Mouse (Mus musculus): ENCODE data around the gene Dgki. TPM values are rescaled to one million over a fixed set of nuclear protein-coding genes. Genes with fewer than 3 reads are reported as not detected.

The Dgki gene
- polyA plus RNA-seq, 1 experiment from 2014 or later, result 1.0 TPM

DNA sequence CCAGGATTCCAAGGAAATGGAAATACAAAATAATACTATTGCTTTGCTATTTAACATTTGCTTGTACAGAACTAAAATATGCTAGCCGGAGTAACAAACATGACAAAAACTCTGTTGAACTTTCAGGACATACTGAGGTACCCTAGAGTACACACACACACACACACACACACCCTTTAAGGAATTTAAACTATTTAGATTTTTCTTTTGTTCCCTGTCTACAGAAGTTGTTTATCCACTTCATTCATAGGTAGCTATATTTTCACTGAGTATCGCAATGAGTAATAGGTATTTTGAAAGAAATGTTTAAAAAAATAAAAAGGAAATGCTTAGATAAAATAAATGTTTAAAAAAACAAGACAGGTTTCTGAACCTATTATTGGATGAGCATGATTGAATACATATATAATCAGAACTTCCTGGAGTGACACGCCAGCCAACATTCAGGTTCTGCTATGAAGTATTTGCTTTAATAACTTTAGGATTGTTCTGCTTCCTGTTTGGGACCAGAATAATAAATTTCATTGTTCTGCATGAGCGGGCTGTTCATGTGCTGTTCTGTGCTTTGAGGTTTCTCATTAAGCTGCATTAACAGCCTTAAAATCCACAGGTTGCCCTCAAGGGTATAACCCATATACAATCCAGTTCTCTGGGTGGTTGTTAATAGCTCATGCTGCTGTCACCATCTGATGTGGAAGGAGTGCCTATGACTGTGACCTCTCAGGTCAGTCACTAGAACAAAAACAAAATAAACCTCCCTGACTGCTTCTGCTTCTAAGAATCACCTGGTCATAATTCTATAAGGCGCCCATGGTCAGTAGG is 457.7 kb downstream of the Dgki start:
- no peak overlapping the region for H3K9ac ChIP-seq (replicated peaks; ENCODE audit: low read depth, low read length)
- WGBS, result 58% methylated on average over 5 of the region's 5 CpGs
- no peak overlapping the region for H3K4me3 ChIP-seq (ENCODE audit: low read depth, low read length)
- H3K4me1 ChIP-seq (ENCODE audit: control insufficient read depth, insufficient read depth, low read length), result no peaks in the 10 kb centered on the region
- H3K9me3 ChIP-seq (ENCODE audit: control insufficient read depth, low read depth, low read length), result no peaks in the 10 kb centered on the region
- no peaks in the 10 kb centered on the region for H3K36me3 ChIP-seq (ENCODE audit: control insufficient read depth, insufficient read depth, low read length)
- no peak overlapping the region for H3K27ac ChIP-seq (ENCODE audit: low read length)
- H3K4me2 ChIP-seq (replicated peaks; ENCODE audit: low read depth, low read length), result no peak overlapping the region
- no peak for ATAC-seq (ENCODE audit: insufficient number of reproducible peaks, insufficient read depth, low FRiP score, low read depth)
- no peaks in the 10 kb centered on the region for H3K27me3 ChIP-seq (ENCODE audit: control insufficient read depth, insufficient read depth, low read length)

DNA sequence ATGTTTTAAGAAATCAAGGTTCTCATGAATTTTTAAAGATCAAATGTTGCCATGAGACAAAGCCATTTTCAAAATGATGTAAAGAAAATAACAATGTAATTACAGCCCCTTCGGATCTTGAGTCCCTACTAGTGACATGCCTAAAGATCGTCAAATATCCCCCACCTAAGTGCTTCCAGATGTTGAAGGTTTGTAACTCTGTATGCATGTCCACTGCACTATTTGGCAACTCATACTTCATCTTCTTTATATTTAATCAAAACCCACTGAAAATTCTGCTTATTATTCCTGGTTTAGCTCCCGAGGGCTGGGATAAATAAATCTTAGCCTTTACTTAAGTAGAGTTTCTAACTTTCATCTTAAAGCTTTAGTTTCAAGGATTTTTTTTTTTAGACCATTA is 458.3 kb downstream of the Dgki start:
- no peaks in the 10 kb centered on the region for H3K27me3 ChIP-seq (ENCODE audit: control insufficient read depth, insufficient read depth, low read length)
- H3K4me1 ChIP-seq (ENCODE audit: control insufficient read depth, insufficient read depth, low read length), result no peaks in the 10 kb centered on the region
- ATAC-seq (ENCODE audit: insufficient number of reproducible peaks, insufficient read depth, low FRiP score, low read depth), result no peak
- 35% methylated on average over 3 of the region's 3 CpGs for WGBS
- H3K9me3 ChIP-seq (ENCODE audit: control insufficient read depth, low read depth, low read length), result no peaks in the 10 kb centered on the region
- H3K27ac ChIP-seq (ENCODE audit: low read length), result no peak overlapping the region
- no peak overlapping the region for H3K4me3 ChIP-seq (ENCODE audit: low read depth, low read length)
- H3K36me3 ChIP-seq (ENCODE audit: control insufficient read depth, insufficient read depth, low read length), result no peaks in the 10 kb centered on the region
- H3K4me2 ChIP-seq (replicated peaks; ENCODE audit: low read depth, low read length), result no peak overlapping the region
- H3K9ac ChIP-seq (replicated peaks; ENCODE audit: low read depth, low read length), result no peak overlapping the region

DNA sequence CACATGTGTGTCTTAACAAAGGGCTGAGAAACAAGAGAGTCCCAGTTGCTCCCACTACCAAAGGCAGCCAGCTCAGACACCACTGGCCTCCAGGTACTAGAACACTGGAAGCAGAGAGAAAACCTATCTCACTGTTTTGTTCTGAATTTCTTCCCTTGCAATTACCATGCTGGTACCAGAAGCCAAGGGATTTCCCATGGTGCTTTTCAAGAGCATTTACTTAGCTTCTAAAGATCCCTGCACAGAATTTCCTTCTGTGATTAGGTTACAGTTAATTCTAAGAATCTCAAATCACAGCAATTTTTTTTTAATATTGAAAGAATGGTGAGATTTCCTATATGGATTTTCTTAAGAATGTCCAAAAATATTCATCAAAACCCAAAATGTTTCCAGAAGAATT is 458.8 kb downstream of the Dgki start:
- Histone ChIP-seq H3K9ac (replicated peaks; ENCODE audit: low read depth, low read length) (no peak overlapping the region), H3K27me3 (ENCODE audit: control insufficient read depth, insufficient read depth, low read length) (no peaks in the 10 kb centered on the region), H3K9me3 (ENCODE audit: control insufficient read depth, low read depth, low read length) (no peaks in the 10 kb centered on the region), H3K27ac (ENCODE audit: low read length) (no peak overlapping the region), H3K4me3 (ENCODE audit: low read depth, low read length) (no peak overlapping the region), H3K4me2 (replicated peaks; ENCODE audit: low read depth, low read length) (no peak overlapping the region), H3K36me3 (ENCODE audit: control insufficient read depth, insufficient read depth, low read length) (no peaks in the 10 kb centered on the region), H3K4me1 (ENCODE audit: control insufficient read depth, insufficient read depth, low read length) (no peaks in the 10 kb centered on the region)
- ATAC-seq (ENCODE audit: insufficient number of reproducible peaks, insufficient read depth, low FRiP score, low read depth), result no peak

DNA sequence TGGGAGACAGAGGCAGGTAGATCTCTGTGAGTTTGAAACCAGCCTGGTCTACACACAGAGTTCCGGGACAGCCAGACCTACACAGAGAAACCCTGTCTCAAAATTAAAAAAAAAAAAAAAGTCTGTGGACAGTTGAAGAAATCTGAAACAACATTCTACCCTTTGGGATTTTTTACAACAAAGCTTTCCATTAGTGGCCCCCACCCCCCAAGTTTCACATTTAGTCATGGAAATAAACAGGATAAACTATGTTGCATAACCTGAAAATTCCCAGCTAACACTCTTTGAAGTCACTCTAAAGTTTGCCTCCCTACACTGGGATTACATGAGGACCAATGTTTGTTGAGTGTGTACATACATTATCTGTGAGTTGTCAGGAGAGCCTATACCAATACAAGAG is 461.2 kb downstream of the Dgki start:
- Histone ChIP-seq H3K9me3 (ENCODE audit: control insufficient read depth, low read depth, low read length) (no peaks in the 10 kb centered on the region), H3K4me1 (ENCODE audit: control insufficient read depth, insufficient read depth, low read length) (no peaks in the 10 kb centered on the region), H3K4me3 (ENCODE audit: low read depth, low read length) (no peak overlapping the region), H3K9ac (replicated peaks; ENCODE audit: low read depth, low read length) (no peak overlapping the region), H3K4me2 (replicated peaks; ENCODE audit: low read depth, low read length) (no peak overlapping the region), H3K36me3 (ENCODE audit: control insufficient read depth, insufficient read depth, low read length) (no peaks in the 10 kb centered on the region), H3K27ac (ENCODE audit: low read length) (no peak overlapping the region), H3K27me3 (ENCODE audit: control insufficient read depth, insufficient read depth, low read length) (no peaks in the 10 kb centered on the region)
- 100% methylated on average over 1 of the region's 1 CpGs for WGBS
- ATAC-seq (ENCODE audit: insufficient number of reproducible peaks, insufficient read depth, low FRiP score, low read depth), result no peak

DNA sequence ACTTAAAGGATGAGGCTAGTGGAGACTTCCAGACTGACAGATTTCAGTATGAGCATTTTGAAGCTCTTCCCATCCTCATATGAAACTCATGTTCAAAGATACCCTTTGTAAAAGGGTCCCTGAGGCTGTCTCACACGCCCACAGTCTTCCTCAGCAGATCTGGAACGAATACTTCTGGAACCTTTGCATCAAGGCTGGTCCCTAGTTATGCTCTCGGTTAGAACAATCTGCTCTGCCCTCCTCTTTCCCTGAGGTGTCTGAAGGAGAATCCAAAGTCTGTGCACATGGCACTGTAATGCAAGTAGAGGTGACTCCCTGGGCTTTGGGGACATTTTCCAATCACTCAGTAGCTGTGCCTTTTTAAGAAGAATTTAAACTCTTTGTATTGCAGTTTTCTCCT is 464.6 kb downstream of the Dgki start:
- Histone ChIP-seq H3K4me2 (replicated peaks; ENCODE audit: low read depth, low read length) (no peak overlapping the region), H3K4me3 (ENCODE audit: low read depth, low read length) (no peak overlapping the region), H3K27me3 (ENCODE audit: control insufficient read depth, insufficient read depth, low read length) (no peaks in the 10 kb centered on the region), H3K4me1 (ENCODE audit: control insufficient read depth, insufficient read depth, low read length) (no peaks in the 10 kb centered on the region), H3K9ac (replicated peaks; ENCODE audit: low read depth, low read length) (no peak overlapping the region), H3K27ac (ENCODE audit: low read length) (no peak overlapping the region), H3K9me3 (ENCODE audit: control insufficient read depth, low read depth, low read length) (no peaks in the 10 kb centered on the region), H3K36me3 (ENCODE audit: control insufficient read depth, insufficient read depth, low read length) (no peaks in the 10 kb centered on the region)
- 82% methylated on average over 3 of the region's 3 CpGs for WGBS
- ATAC-seq (ENCODE audit: insufficient number of reproducible peaks, insufficient read depth, low FRiP score, low read depth), result no peak

DNA sequence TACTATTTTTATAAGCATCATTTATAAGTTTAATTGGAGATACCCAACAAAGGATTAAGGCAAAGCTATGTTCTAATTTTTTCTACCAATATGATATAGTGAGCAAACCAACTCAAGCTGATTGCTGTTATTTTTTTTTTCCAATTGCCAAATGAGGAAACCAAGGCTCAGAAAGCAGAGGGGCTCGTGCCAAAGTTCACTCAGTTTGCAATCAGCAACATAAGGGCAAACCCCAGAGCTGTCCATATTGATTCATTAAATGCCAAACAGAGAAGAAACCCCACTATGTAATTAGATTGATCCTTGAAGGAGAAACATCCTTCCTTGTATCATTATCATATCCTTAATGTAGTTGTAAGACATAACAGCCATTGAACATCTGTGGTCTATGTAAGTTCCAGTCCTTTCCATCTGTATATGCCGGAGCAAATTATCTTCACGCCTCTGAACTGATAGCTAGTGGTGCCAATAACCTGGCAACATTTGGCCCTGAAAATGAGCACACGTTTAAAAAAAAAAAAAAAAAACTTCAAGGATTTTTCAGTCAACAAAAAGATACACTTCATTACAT is 465.2 kb downstream of the Dgki start:
- Histone ChIP-seq H3K4me3 (ENCODE audit: low read depth, low read length) (no peak overlapping the region), H3K9me3 (ENCODE audit: control insufficient read depth, low read depth, low read length) (no peaks in the 10 kb centered on the region), H3K27ac (ENCODE audit: low read length) (no peak overlapping the region), H3K36me3 (ENCODE audit: control insufficient read depth, insufficient read depth, low read length) (no peaks in the 10 kb centered on the region), H3K4me1 (ENCODE audit: control insufficient read depth, insufficient read depth, low read length) (no peaks in the 10 kb centered on the region), H3K9ac (replicated peaks; ENCODE audit: low read depth, low read length) (no peak overlapping the region), H3K4me2 (replicated peaks; ENCODE audit: low read depth, low read length) (no peak overlapping the region), H3K27me3 (ENCODE audit: control insufficient read depth, insufficient read depth, low read length) (no peaks in the 10 kb centered on the region)
- no peak for ATAC-seq (ENCODE audit: insufficient number of reproducible peaks, insufficient read depth, low FRiP score, low read depth)
- WGBS, result 80% methylated on average over 4 of the region's 4 CpGs

DNA sequence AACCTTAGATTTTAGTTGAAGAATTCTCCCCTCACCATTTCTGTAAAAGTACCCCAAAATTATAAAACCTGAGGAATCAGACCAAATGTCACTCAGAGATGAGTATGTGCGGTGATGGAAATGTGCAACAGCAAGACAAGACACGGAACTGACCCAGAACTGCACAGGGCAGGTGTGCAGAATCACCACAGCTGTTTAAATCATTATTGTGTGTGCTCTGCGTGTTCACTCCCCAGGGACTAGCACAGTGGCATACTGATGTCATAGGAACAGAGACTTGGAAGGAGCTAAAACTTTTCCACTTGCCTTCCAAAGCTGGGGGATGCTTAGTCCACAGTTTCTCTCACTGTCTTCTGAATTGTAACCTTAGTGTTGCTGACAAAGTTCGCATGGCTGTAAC is 467.3 kb downstream of the Dgki start:
- no peaks in the 10 kb centered on the region for H3K27me3 ChIP-seq (ENCODE audit: control insufficient read depth, insufficient read depth, low read length)
- no peak overlapping the region for H3K4me2 ChIP-seq (replicated peaks; ENCODE audit: low read depth, low read length)
- H3K9me3 ChIP-seq (ENCODE audit: control insufficient read depth, low read depth, low read length), result no peaks in the 10 kb centered on the region
- H3K9ac ChIP-seq (replicated peaks; ENCODE audit: low read depth, low read length), result no peak overlapping the region
- 79% methylated on average over 4 of the region's 4 CpGs for WGBS
- H3K4me1 ChIP-seq (ENCODE audit: control insufficient read depth, insufficient read depth, low read length), result no peaks in the 10 kb centered on the region
- H3K4me3 ChIP-seq (ENCODE audit: low read depth, low read length), result no peak overlapping the region
- ATAC-seq (ENCODE audit: insufficient number of reproducible peaks, insufficient read depth, low FRiP score, low read depth), result no peak
- no peaks in the 10 kb centered on the region for H3K36me3 ChIP-seq (ENCODE audit: control insufficient read depth, insufficient read depth, low read length)
- H3K27ac ChIP-seq (ENCODE audit: low read length), result no peak overlapping the region

DNA sequence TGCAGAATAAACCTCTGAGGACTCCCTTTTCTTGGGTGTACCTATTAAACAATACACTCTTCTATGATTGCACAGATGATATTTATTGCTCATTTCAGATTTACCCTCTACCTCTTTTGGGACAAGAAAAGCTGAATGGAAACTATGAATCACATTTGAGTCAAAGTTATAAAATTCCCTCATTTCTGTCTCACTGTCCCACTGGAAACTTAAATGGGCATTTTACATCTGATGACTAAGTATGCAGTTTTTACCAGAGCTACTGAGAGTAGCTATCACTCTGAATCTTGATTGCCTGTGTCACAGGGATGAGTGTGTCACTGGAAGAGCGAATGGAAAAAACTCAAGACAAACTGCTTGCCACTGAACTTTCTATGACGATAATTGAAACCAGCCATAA is 467.8 kb downstream of the Dgki start:
- Histone ChIP-seq H3K36me3 (ENCODE audit: control insufficient read depth, insufficient read depth, low read length) (no peaks in the 10 kb centered on the region), H3K4me1 (ENCODE audit: control insufficient read depth, insufficient read depth, low read length) (no peaks in the 10 kb centered on the region), H3K9me3 (ENCODE audit: control insufficient read depth, low read depth, low read length) (no peaks in the 10 kb centered on the region), H3K4me2 (replicated peaks; ENCODE audit: low read depth, low read length) (no peak overlapping the region), H3K4me3 (ENCODE audit: low read depth, low read length) (no peak overlapping the region), H3K9ac (replicated peaks; ENCODE audit: low read depth, low read length) (no peak overlapping the region), H3K27me3 (ENCODE audit: control insufficient read depth, insufficient read depth, low read length) (no peaks in the 10 kb centered on the region), H3K27ac (ENCODE audit: low read length) (no peak overlapping the region)
- no peak for ATAC-seq (ENCODE audit: insufficient number of reproducible peaks, insufficient read depth, low FRiP score, low read depth)
- 83% methylated on average over 2 of the region's 2 CpGs for WGBS

All from stomach, embryonic 14.5 days (tissue).